Mouse (Mus musculus) E14TG2a.4 (cell line): ENCODE data around the gene Gdf10.

Source experiments
- CTCF ChIP-seq: conservative IDR thresholded peaks from 2 replicates; pipeline ENCODE4 v1.5.1; 2014; ENCODE audit warnings: low read length
- NANOG ChIP-seq: IDR thresholded peaks from 2 replicates; pipeline ENCODE4 v1.6.1; 2014; ENCODE audit warnings: borderline replicate concordance, low read length, mixed read lengths
- POU5F1 ChIP-seq: IDR thresholded peaks from 2 replicates; pipeline ENCODE4 v1.6.1; 2014; ENCODE audit warnings: low read length, borderline replicate concordance

GRCm38 (mm10) chr14:33923168-33924070, at the start of gene Gdf10:
- TF ChIP-seq CTCF = no peak
- TF ChIP-seq NANOG = no peak
- no peak for TF ChIP-seq POU5F1
